ENCODE assay signal across 9 mouse cellular contexts in the genomic region with DNA sequence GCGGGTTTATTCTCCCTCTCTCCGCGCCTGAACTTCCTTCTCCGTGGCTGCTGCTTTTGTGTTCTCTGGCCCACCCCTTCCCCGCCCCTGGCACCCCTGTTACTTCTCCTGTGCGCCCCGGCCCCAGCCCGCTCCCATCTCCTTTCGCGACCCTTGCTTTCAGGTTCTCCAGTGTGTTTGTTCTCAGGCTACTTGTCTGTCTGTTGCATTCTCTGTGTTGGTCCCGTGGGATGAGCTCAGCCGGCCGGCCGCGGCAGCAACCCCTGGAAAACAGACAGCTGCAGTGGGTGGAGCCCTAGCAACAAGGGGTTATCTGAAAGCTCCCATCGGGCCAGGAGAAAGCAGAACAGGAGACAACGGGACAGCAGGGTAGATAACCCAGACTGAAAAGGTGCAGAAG. TPM values are rescaled to one million over a fixed set of nuclear protein-coding genes. Genes with fewer than 3 reads are reported as not detected.
A peak's percentile ranks its signal among the peaks of the same experiment; 100 is the strongest.
DNase-seq lines count a peak whose midpoint lies in the region; ATAC-seq and TF ChIP-seq lines count a peak whose summit lies in the region.
"Had no signal": no experiment of that assay in that cellular context is flagged by ENCODE, and none has a peak within 500 bp of the region (broad histone marks: within the 10 kb centered on the region; RNA-seq: fewer than 3 reads in every experiment).

No protein-coding gene starts in this region.

- ATAC-seq in heart, embryonic 15.5 days (replicated peaks; ENCODE audit: insufficient number of reproducible peaks, insufficient read depth, low FRiP score, low read depth): no peak
- no peak for ATAC-seq in liver, embryonic 12.5 days
- ATAC-seq in megakaryocyte, adult 5-6 weeks (ENCODE audit: poor library complexity, severe bottlenecking): no peak

- peak overlapping the region; percentile 78 for H3K27ac ChIP-seq in testis, adult 2 months (ENCODE audit: control insufficient read depth, insufficient read depth, low read depth, low read length)
- H3K27ac ChIP-seq in heart, embryonic 15.5 days: no peak overlapping the region
- H3K27ac ChIP-seq in liver, embryonic 12.5 days: no peak overlapping the region

- peak overlapping the region; percentile 91 for H3K4me3 ChIP-seq in testis, adult 2 months (ENCODE audit: control insufficient read depth, low read depth, low read length)
- H3K4me3 ChIP-seq in heart, embryonic 15.5 days: peak overlapping the region; percentile 35
- no peak overlapping the region for H3K4me3 ChIP-seq in liver, embryonic 12.5 days

- H3K4me1 ChIP-seq in testis, adult 2 months (ENCODE audit: control insufficient read depth, insufficient read depth, low read length): peaks cover 26% of the 10 kb centered on the region
- H3K4me1 ChIP-seq in heart, embryonic 15.5 days (replicated peaks): peaks cover 7% of the 10 kb centered on the region; the same call in 1 of the 2 replicates
- H3K4me1 ChIP-seq in liver, embryonic 12.5 days: no peaks in the 10 kb centered on the region

- no peak for DNase-seq in testis, postnatal 14 days (ENCODE audit: low spot score)
- no peak for DNase-seq in cerebellum, adult 8-10 months
- no peak for DNase-seq in spleen, adult 12 weeks (ENCODE audit: low spot score)
- DNase-seq in adrenal gland, postnatal 10 days: no peak

- no peak overlapping the region for H3K9ac ChIP-seq in heart, embryonic 15.5 days
- H3K9ac ChIP-seq in liver, embryonic 12.5 days: no peak overlapping the region

- H3K9me3 ChIP-seq in heart, embryonic 15.5 days (replicated peaks): 0 out of 2 replicates have a peak, but pooled peaks cover 2% of the 10 kb centered on the region
- no peaks in the 10 kb centered on the region for H3K9me3 ChIP-seq in liver, embryonic 12.5 days (replicated peaks)

- TF ChIP-seq CTCF in testis, adult 2 months (IDR thresholded peaks at IDR 0.05; ENCODE audit: control insufficient read depth, insufficient read depth, insufficient replicate concordance, low read depth, low read length): no peak

- WGBS in heart, embryonic 15.5 days: 2% methylated on average over 17 of the region's 17 CpGs
- WGBS in liver, embryonic 12.5 days (ENCODE audit: insufficient replicate concordance): 5% methylated on average over 17 of the region's 17 CpGs

- H3K36me3 ChIP-seq in testis, adult 2 months (ENCODE audit: control insufficient read depth, insufficient read depth, low read length): no peaks in the 10 kb centered on the region
- no peaks in the 10 kb centered on the region for H3K36me3 ChIP-seq in heart, embryonic 15.5 days
- no peaks in the 10 kb centered on the region for H3K36me3 ChIP-seq in liver, embryonic 12.5 days

- H3K27me3 ChIP-seq in testis, adult 2 months (ENCODE audit: control insufficient read depth, insufficient read depth, low read length): no peaks in the 10 kb centered on the region
- H3K27me3 ChIP-seq in heart, embryonic 15.5 days: peaks cover 79% of the 10 kb centered on the region
- peaks cover 71% of the 10 kb centered on the region for H3K27me3 ChIP-seq in liver, embryonic 12.5 days (replicated peaks)

- TF ChIP-seq POLR2A in testis, adult 2 months (IDR thresholded peaks at IDR 0.05; ENCODE audit: control insufficient read depth, low read depth, low read length): 0 out of 2 replicates have a peak, but pooled peaks have one; percentile 9

- peak overlapping the region; percentile 56 for H3K4me2 ChIP-seq in heart, embryonic 15.5 days
- peak overlapping the region; percentile 28 for H3K4me2 ChIP-seq in liver, embryonic 12.5 days

RNA-seq across cellular contexts. Expression of a gene that starts 21.4 kb away (rescaled TPM):
- 10.8 and 12.8 TPM in 2 replicates for polyA plus RNA-seq in testis, adult 2 months (2012; rRNA removed)
- not detected in 2 replicates for polyA plus RNA-seq in heart, embryonic 15.5 days (2015; fragmentation: Nextera tagmentation; extraction: Ambion mirVana)
- polyA plus RNA-seq in liver, embryonic 12.5 days (2016; fragmentation: Nextera tagmentation; extraction: Ambion mirVana): not detected in 2 replicates
- not detected for total RNA-seq in adrenal gland, postnatal 10 days (2021)
- not detected in 2 replicates for total RNA-seq in megakaryocyte, adult 5-6 weeks (2015)
- total RNA-seq in megakaryocyte, adult 5-6 weeks (2017): not detected in 2 replicates
- total RNA-seq: left cerebral cortex, adult 18-20 months had no signal

RNA-seq across cellular contexts. Expression of a gene that starts 25.1 kb away (rescaled TPM):
- polyA plus RNA-seq in testis, adult 2 months (2012; rRNA removed): 1.8 and 2.2 TPM in 2 replicates
- polyA plus RNA-seq in heart, embryonic 15.5 days (2015; fragmentation: Nextera tagmentation; extraction: Ambion mirVana): 0.62 and 1.9 TPM in 2 replicates
- 2.8 and 2.9 TPM in 2 replicates for polyA plus RNA-seq in liver, embryonic 12.5 days (2016; fragmentation: Nextera tagmentation; extraction: Ambion mirVana)
- 10 to 100 TPM in 1 of 2 experiments, 1 to 10 TPM in 1; 9.0 to 10.5 TPM for total RNA-seq in adrenal gland, postnatal 10 days (2021)
- total RNA-seq in megakaryocyte, adult 5-6 weeks (2015): not detected in 2 replicates
- not detected in 2 replicates for total RNA-seq in megakaryocyte, adult 5-6 weeks (2017)

Comparison
In these comparisons a context has a peak if more than half of its experiments do, and no peak if none do; other contexts are left out.
1. RNA of a gene that starts 21.4 kb away (polyA plus RNA-seq): 10.8 to 12.8 TPM in testis, adult 2 months; not detected in heart, embryonic 15.5 days and not detected in liver, embryonic 12.5 days; every median in the first group is over 10 times any median in the second.